Mouse (Mus musculus): Measurements from ENCODE around the gene Znrf3.
A peak's percentile ranks its signal among the peaks of the same experiment; 100 is the strongest.
"Not testable (repeated sequence)": the region's sequence is repeated elsewhere in the genome, so short reads cannot be mapped to it uniquely, and the experiment has no call there.

The Znrf3 gene

GRCm38 (mm10) chr11:5444599-5445451 lies at the start of gene Znrf3:
TSS of gene Znrf3 (minus strand) at chr11:5444847.
- peak; percentile 91 for DNase-seq (ENCODE audit: low spot score)

- no peak for DNase-seq (ENCODE audit: low spot score)
These were observed 49.2 kb upstream of the Znrf3 start for GRCm38 (mm10) chr11:5493869-5494268.

- no peak for DNase-seq (ENCODE audit: low spot score)
These were observed 47.3 kb upstream of the Znrf3 start for GRCm38 (mm10) chr11:5491912-5492311.

- DNase-seq (ENCODE audit: low spot score): no peak
These were observed 46.5 kb upstream of the Znrf3 start for GRCm38 (mm10) chr11:5490989-5491656.

GRCm38 (mm10) chr11:5489433-5489832 lies 44.8 kb upstream of the Znrf3 start:
- not testable (repeated sequence) for DNase-seq (ENCODE audit: low spot score)

GRCm38 (mm10) chr11:5485193-5486011 lies 40.8 kb upstream of the Znrf3 start:
- peak; percentile 44 for DNase-seq (ENCODE audit: low spot score)

- DNase-seq (ENCODE audit: low spot score): no peak
These were observed 37.9 kb upstream of the Znrf3 start for GRCm38 (mm10) chr11:5482581-5482980.

- DNase-seq (ENCODE audit: low spot score): no peak
These were observed 34.2 kb upstream of the Znrf3 start for GRCm38 (mm10) chr11:5478831-5479230.

- no peak for DNase-seq (ENCODE audit: low spot score)
These were observed 33.5 kb upstream of the Znrf3 start for GRCm38 (mm10) chr11:5478193-5478592.

GRCm38 (mm10) chr11:5476806-5477205 lies 32.2 kb upstream of the Znrf3 start:
- DNase-seq (ENCODE audit: low spot score): no peak

GRCm38 (mm10) chr11:5475556-5476118 lies 31.0 kb upstream of the Znrf3 start:
- DNase-seq (ENCODE audit: low spot score): not testable (repeated sequence)

- DNase-seq (ENCODE audit: low spot score): peak; percentile 36
These were observed 29.5 kb upstream of the Znrf3 start for GRCm38 (mm10) chr11:5474130-5474529.

GRCm38 (mm10) chr11:5470055-5470454 lies 25.4 kb upstream of the Znrf3 start:
- no peak for DNase-seq (ENCODE audit: low spot score)

- no peak for DNase-seq (ENCODE audit: low spot score)
These were observed 24.4 kb upstream of the Znrf3 start for GRCm38 (mm10) chr11:5469084-5469483.

- DNase-seq (ENCODE audit: low spot score): no peak
These were observed 23.8 kb upstream of the Znrf3 start for GRCm38 (mm10) chr11:5468471-5468870.

GRCm38 (mm10) chr11:5451923-5452322 lies 7.3 kb upstream of the Znrf3 start:
- no peak for DNase-seq (ENCODE audit: low spot score)

GRCm38 (mm10) chr11:5451341-5451740 lies 6.7 kb upstream of the Znrf3 start:
- no peak for DNase-seq (ENCODE audit: low spot score)

- DNase-seq (ENCODE audit: low spot score): no peak
These were observed 6.1 kb upstream of the Znrf3 start for GRCm38 (mm10) chr11:5450701-5451100.

- DNase-seq (ENCODE audit: low spot score): no peak
These were observed 856 bp upstream of the Znrf3 start for GRCm38 (mm10) chr11:5445452-5445953.

GRCm38 (mm10) chr11:5444234-5444598 lies 431 bp downstream of the Znrf3 start:
- peak; percentile 18 for DNase-seq (ENCODE audit: low spot score)

GRCm38 (mm10) chr11:5443511-5444233 lies 975 bp downstream of the Znrf3 start:
- DNase-seq (ENCODE audit: low spot score): peak; percentile 9

Data from ovary, postnatal 10 days (tissue).